13 mouse cellular contexts compared by ENCODE assay signal in genomic region chr15:98787930-98788329, GRCm38 (mm10). TPM values are rescaled to one million over a fixed set of nuclear protein-coding genes. Genes with fewer than 3 reads are reported as not detected.
DNase-seq lines count a peak whose midpoint lies in the region; ATAC-seq and TF ChIP-seq lines count a peak whose summit lies in the region.
"Had no signal": no experiment of that assay in that cellular context is flagged by ENCODE, and none has a peak within 500 bp of the region (broad histone marks: within the 10 kb centered on the region; RNA-seq: fewer than 3 reads in every experiment).

No protein-coding gene starts in this region.

- ATAC-seq in embryonic facial prominence, embryonic 11.5 days (replicated peaks; ENCODE audit: insufficient number of reproducible peaks, low FRiP score, low TSS enrichment, low read depth): no peak
- ATAC-seq in kidney, embryonic 16.5 days (ENCODE audit: low FRiP score, low TSS enrichment): no peak

- H3K4me2 ChIP-seq in embryonic facial prominence, embryonic 11.5 days (ENCODE audit: low read depth, low read length): no peak overlapping the region
- H3K4me2 ChIP-seq in kidney, embryonic 16.5 days (replicated peaks; ENCODE audit: low read depth, low read length): no peak overlapping the region

- H3K9me3 ChIP-seq in embryonic facial prominence, embryonic 11.5 days (replicated peaks; ENCODE audit: control insufficient read depth, low read length): no peaks in the 10 kb centered on the region
- no peaks in the 10 kb centered on the region for H3K9me3 ChIP-seq in embryonic facial prominence, embryonic 10.5 days
- H3K9me3 ChIP-seq in kidney, embryonic 16.5 days (ENCODE audit: low read length): no peaks in the 10 kb centered on the region

- H3K27me3 ChIP-seq in embryonic facial prominence, embryonic 11.5 days (ENCODE audit: control insufficient read depth, insufficient read depth, low read length): peaks cover 53% of the 10 kb centered on the region
- peaks cover 96% of the 10 kb centered on the region for H3K27me3 ChIP-seq in embryonic facial prominence, embryonic 10.5 days (replicated peaks; ENCODE audit: low read depth, poor library complexity, severe bottlenecking)
- peaks cover 65% of the 10 kb centered on the region for H3K27me3 ChIP-seq in kidney, embryonic 16.5 days (ENCODE audit: insufficient read depth, low read length)
- H3K27me3 ChIP-seq in testis, adult 2 months (ENCODE audit: control insufficient read depth, insufficient read depth, low read length): peaks cover 10% of the 10 kb centered on the region; the same call in 1 of the 2 replicates

- TF ChIP-seq POLR2A in testis, adult 2 months (IDR thresholded peaks at IDR 0.05; ENCODE audit: control insufficient read depth, low read depth, low read length): no peak

- no peaks in the 10 kb centered on the region; the same call in 1 of the 2 replicates for H3K4me1 ChIP-seq in embryonic facial prominence, embryonic 11.5 days (ENCODE audit: control insufficient read depth, insufficient read depth, low read length)
- H3K4me1 ChIP-seq in embryonic facial prominence, embryonic 10.5 days: peaks cover 29% of the 10 kb centered on the region
- H3K4me1 ChIP-seq in kidney, embryonic 16.5 days (ENCODE audit: insufficient read depth, low read length): peaks cover 24% of the 10 kb centered on the region
- H3K4me1 ChIP-seq in testis, adult 2 months (ENCODE audit: control insufficient read depth, insufficient read depth, low read length): peaks cover 27% of the 10 kb centered on the region

- peak; percentile 42; the same call in 1 of the 2 replicates for TF ChIP-seq CTCF in testis, adult 2 months (IDR thresholded peaks at IDR 0.05; ENCODE audit: control insufficient read depth, insufficient read depth, insufficient replicate concordance, low read depth, low read length)

- no peaks in the 10 kb centered on the region for H3K36me3 ChIP-seq in embryonic facial prominence, embryonic 11.5 days (replicated peaks; ENCODE audit: control insufficient read depth, insufficient read depth, low read depth, low read length)
- no peaks in the 10 kb centered on the region for H3K36me3 ChIP-seq in embryonic facial prominence, embryonic 10.5 days (replicated peaks)
- no peaks in the 10 kb centered on the region for H3K36me3 ChIP-seq in kidney, embryonic 16.5 days (ENCODE audit: insufficient read depth, low read length)
- H3K36me3 ChIP-seq in testis, adult 2 months (ENCODE audit: control insufficient read depth, insufficient read depth, low read length): no peaks in the 10 kb centered on the region

- H3K27ac ChIP-seq in embryonic facial prominence, embryonic 11.5 days (replicated peaks; ENCODE audit: low read depth, low read length): no peak overlapping the region
- H3K27ac ChIP-seq in embryonic facial prominence, embryonic 10.5 days (replicated peaks): no peak overlapping the region
- no peak overlapping the region for H3K27ac ChIP-seq in kidney, embryonic 16.5 days (ENCODE audit: low read length)
- no peak overlapping the region for H3K27ac ChIP-seq in testis, adult 2 months (ENCODE audit: control insufficient read depth, insufficient read depth, low read depth, low read length)

- no peak overlapping the region for H3K9ac ChIP-seq in embryonic facial prominence, embryonic 11.5 days (replicated peaks; ENCODE audit: low read length)
- no peak overlapping the region for H3K9ac ChIP-seq in kidney, embryonic 16.5 days (replicated peaks; ENCODE audit: low read length)

- H3K4me3 ChIP-seq in embryonic facial prominence, embryonic 11.5 days (ENCODE audit: low read depth, low read length): no peak overlapping the region
- no peak overlapping the region for H3K4me3 ChIP-seq in embryonic facial prominence, embryonic 10.5 days
- H3K4me3 ChIP-seq in kidney, embryonic 16.5 days (ENCODE audit: low read length): no peak overlapping the region
- no peak overlapping the region for H3K4me3 ChIP-seq in testis, adult 2 months (ENCODE audit: control insufficient read depth, low read depth, low read length)

- WGBS in embryonic facial prominence, embryonic 11.5 days: 38% methylated on average over 4 of the region's 4 CpGs
- 46% methylated on average over 4 of the region's 4 CpGs for whole genome bisulfite sequencing in embryonic facial prominence, embryonic 10.5 days
- 29% methylated on average over 4 of the region's 4 CpGs for WGBS in kidney, embryonic 16.5 days

- DNase-seq in embryonic facial prominence, embryonic 11.5 days (ENCODE audit: low spot score): peak; percentile 47
- DNase-seq in embryonic facial prominence, embryonic 10.5 days (ENCODE audit: low spot score): no peak
- peak; percentile 45 for DNase-seq in kidney, postnatal 10 days
- DNase-seq in testis, postnatal 14 days (ENCODE audit: low spot score): no peak
- DNase-seq in testis, postnatal 10 days (ENCODE audit: low spot score): peak; percentile 58
- DNase-seq in yolk sac, embryonic 10.5 days (ENCODE audit: low spot score): no peak
- DNase-seq: cerebellum, adult 11 months; gastrocnemius, postnatal 14 days; heart, postnatal 36 days had no signal

RNA-seq across cellular contexts. Expression of gene Wnt1, which starts 1.7 kb away (rescaled TPM):
- polyA plus RNA-seq in embryonic facial prominence, embryonic 11.5 days (2014; fragmentation: Nextera tagmentation; extraction: Ambion mirVana): 0.28 and 0.33 TPM in 2 replicates
- polyA plus RNA-seq in embryonic facial prominence, embryonic 10.5 days (2016; fragmentation: Nextera tagmentation; extraction: Ambion mirVana): 1.0 and 1.5 TPM in 2 replicates
- not detected in 2 replicates for polyA plus RNA-seq in kidney, embryonic 16.5 days (2015; fragmentation: Nextera tagmentation; extraction: Ambion mirVana)
- 3.5 and 4.0 TPM in 2 replicates for polyA plus RNA-seq in testis, adult 2 months (2012; rRNA removed)
- polyA plus RNA-seq: liver, embryonic 16.5 days; stomach, embryonic 14.5 days had no signal

RNA-seq across cellular contexts. Expression of gene Wnt10b, which starts 10.0 kb away (rescaled TPM):
- polyA plus RNA-seq in embryonic facial prominence, embryonic 11.5 days (2014; fragmentation: Nextera tagmentation; extraction: Ambion mirVana): 1.6 and 2.3 TPM in 2 replicates
- 0.34 and 0.40 TPM in 2 replicates for polyA plus RNA-seq in embryonic facial prominence, embryonic 10.5 days (2016; fragmentation: Nextera tagmentation; extraction: Ambion mirVana)
- polyA plus RNA-seq in kidney, embryonic 16.5 days (2015; fragmentation: Nextera tagmentation; extraction: Ambion mirVana): 0.17 TPM in 1 of 2 replicates, not detected in the other
- polyA plus RNA-seq in testis, adult 2 months (2012; rRNA removed): 0.47 and 0.67 TPM in 2 replicates
- polyA plus RNA-seq: liver, embryonic 16.5 days; stomach, embryonic 14.5 days had no signal

RNA-seq across cellular contexts. Expression of gene Ddn, which starts 21.4 kb away (rescaled TPM):
- polyA plus RNA-seq in embryonic facial prominence, embryonic 11.5 days (2014; fragmentation: Nextera tagmentation; extraction: Ambion mirVana): 0.26 and 0.27 TPM in 2 replicates
- not detected in 2 replicates for polyA plus RNA-seq in embryonic facial prominence, embryonic 10.5 days (2016; fragmentation: Nextera tagmentation; extraction: Ambion mirVana)
- polyA plus RNA-seq in kidney, embryonic 16.5 days (2015; fragmentation: Nextera tagmentation; extraction: Ambion mirVana): 2.6 and 3.3 TPM in 2 replicates
- 0.02 TPM in 1 of 2 replicates, not detected in the other for polyA plus RNA-seq in testis, adult 2 months (2012; rRNA removed)
- polyA plus RNA-seq: liver, embryonic 16.5 days; stomach, embryonic 14.5 days had no signal

RNA-seq across cellular contexts. Expression of gene Arf3, which starts 24.9 kb away (rescaled TPM):
- 24.5 and 28.7 TPM in 2 replicates for polyA plus RNA-seq in embryonic facial prominence, embryonic 11.5 days (2014; fragmentation: Nextera tagmentation; extraction: Ambion mirVana)
- 41.6 and 43.1 TPM in 2 replicates for polyA plus RNA-seq in embryonic facial prominence, embryonic 10.5 days (2016; fragmentation: Nextera tagmentation; extraction: Ambion mirVana)
- polyA plus RNA-seq in kidney, embryonic 16.5 days (2015; fragmentation: Nextera tagmentation; extraction: Ambion mirVana): 56.3 and 59.5 TPM in 2 replicates
- 60.1 and 80.4 TPM in 2 replicates for polyA plus RNA-seq in testis, adult 2 months (2012; rRNA removed)

RNA-seq across cellular contexts. Expression of gene Prkag1, which starts 43.4 kb away (rescaled TPM):
- polyA plus RNA-seq in embryonic facial prominence, embryonic 11.5 days (2014; fragmentation: Nextera tagmentation; extraction: Ambion mirVana): 69.8 and 73.1 TPM in 2 replicates
- polyA plus RNA-seq in embryonic facial prominence, embryonic 10.5 days (2016; fragmentation: Nextera tagmentation; extraction: Ambion mirVana): 83.5 and 85.3 TPM in 2 replicates
- polyA plus RNA-seq in kidney, embryonic 16.5 days (2015; fragmentation: Nextera tagmentation; extraction: Ambion mirVana): 103 and 119 TPM in 2 replicates
- 18.4 and 19.5 TPM in 2 replicates for polyA plus RNA-seq in testis, adult 2 months (2012; rRNA removed)

Comparison
In these comparisons a context has a peak if more than half of its experiments do, and no peak if none do; other contexts are left out.
1. DNase-seq: peak in embryonic facial prominence, embryonic 11.5 days (single experiment), kidney, postnatal 10 days (single experiment) and testis, postnatal 10 days (single experiment); none in embryonic facial prominence, embryonic 10.5 days (single experiment), testis, postnatal 14 days (single experiment) and yolk sac, embryonic 10.5 days (single experiment).